Mouse (Mus musculus): ENCODE measurements at regions not wholly inside any gene's neighbourhood (a gene's known extent, or its start where the extent isn't known, plus 50 kb on each side); places are given as distances from the start of the nearest gene placed in this dataset.

DNA sequence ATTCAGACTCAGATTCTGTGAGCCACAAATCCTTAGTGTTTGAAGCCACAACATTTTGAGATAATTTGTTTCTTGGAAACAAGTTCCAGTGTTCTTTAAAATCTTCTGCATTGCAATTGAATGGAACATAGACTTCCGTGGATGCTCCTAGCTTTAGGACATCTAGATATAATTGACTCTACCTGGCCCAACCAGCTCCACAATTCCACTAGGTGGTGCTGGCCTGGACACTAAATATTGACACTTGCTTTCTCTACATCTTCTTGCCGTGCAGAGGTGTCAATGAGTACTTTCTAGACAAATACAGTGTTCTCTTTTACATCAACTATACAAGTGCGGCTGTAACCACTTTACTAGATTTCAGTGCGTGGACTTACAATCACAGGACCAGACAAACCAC lies 63.4 kb upstream of the Gm47985 start:
- DNase-seq (ENCODE audit: low spot score in 2 of 2): no peak

DNA sequence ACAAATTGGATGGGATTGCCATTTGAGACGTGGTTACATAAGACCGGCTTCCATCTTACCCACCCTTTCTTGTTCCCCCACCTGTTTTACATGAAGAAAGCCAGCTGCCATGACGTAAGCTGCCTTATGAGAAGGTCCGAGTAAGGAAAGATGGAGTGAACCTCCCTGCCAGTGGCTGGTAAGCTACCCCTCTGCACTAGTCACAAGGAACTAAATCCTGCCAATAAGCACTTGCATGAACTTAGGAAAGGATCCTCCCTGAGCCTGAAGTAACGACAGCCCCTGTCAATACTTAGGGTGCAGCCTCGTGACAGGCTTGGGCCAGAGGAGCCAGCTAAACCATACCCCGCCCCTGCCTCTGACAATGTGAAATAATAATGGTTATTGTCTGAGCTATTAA lies 62.8 kb upstream of the Gm47985 start:
- DNase-seq (ENCODE audit: low spot score in 2 of 2): no peak

DNA sequence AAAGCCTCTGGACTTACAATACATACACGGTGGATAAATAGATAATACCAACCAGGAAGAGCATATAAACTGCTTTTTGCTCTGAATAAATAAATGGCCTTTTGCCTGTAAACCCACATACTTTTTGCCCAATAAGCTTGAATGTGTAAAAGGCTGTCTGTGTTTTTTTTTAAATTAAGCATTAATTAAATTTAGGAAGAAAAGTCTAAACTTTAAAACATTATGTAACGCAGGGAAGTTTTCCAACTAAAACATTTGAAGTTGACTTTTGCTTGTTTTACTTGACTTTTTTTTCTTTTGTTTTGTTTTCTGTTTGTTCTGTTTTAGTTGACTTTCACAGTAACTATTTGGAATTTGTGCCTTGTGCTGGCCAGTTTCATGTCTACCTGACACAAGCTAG lies 60.7 kb upstream of the Gm47985 start:
- no peak for DNase-seq (ENCODE audit: low spot score in 2 of 2)

DNA sequence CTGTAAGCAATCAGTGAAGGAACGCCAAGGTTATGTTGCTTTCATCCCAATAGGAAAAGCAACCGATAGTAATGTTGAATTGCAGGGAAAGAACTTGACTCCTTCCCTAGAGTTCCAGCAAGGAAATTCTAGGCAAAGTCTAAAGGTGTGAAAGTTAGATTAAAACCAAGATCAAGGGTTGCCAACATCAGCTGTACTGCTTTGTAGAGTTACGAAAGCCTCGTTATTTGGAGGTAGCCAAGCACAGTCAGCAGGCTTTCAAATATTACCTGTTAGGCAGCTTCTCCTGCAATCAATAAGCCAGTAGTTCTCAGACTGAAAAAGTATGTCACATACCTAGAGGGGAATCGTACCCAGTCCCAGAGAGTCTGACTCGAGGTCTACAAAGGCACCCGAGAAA lies 58.4 kb upstream of the Gm47985 start:
- no peak for DNase-seq (ENCODE audit: low spot score in 2 of 2)

DNA sequence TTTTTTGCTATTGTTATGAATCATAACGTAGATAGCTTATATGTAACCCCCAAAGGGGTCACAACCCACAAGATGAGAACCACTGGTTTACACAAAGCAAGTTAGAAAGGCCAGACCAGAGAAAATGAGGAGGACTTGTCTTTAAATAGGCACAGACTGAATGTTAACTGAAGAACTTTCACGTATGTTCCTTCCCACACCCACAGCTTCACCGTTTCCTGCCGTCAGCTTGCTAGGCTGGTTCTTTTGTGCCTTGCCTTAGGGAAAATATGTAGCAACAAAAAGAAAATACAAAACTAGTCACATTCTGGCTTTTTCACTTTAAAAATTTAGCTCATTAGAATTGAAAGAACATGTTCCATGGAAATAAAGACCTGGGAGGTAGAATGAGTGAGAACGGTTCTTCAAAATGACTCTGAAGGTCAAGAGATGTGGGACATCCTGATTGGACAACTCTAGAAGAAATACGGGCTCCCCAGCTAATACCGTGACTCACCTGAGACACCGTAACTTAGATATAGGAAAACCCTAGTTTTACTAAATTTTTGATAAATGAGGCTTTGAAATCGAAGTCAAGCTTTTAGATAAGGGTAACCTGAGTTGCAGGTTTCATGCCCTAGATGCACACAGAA lies 57.2 kb upstream of the Gm47985 start:
- DNase-seq (ENCODE audit: low spot score in 2 of 2): no peak

DNA sequence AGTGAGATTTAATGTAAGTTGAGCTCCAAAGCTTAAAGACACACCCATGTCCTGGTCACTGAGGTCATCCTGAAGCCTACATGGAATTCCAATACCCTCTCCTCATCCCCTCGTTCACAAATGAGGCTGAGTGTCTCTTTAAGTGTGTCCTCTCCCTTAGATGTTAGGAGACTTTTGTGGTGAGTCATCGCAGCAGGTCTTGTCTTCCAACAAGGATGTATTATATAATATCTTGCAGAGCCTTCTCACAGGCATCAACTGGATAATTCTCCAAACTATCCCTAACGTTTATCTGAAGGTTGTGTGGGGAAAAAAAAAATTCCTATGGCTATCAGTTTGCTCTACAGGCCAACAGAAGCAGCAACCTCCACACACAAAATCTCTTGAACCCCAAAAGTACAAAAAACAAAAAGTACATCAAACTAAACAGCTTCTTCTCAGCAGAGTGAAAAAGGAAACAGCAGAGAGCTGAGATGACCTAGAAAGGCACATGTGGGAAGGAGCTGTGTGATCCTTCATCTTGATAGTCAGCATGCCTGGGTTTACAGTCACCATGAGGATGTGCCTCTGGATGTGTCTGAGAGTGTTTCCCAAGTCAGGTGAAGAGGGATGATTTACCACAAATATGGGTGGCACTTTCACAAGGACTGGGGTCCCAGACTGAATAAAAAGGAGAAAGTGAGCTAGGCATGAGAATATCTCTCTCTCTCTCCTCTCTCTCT lies 56.4 kb upstream of the Gm47985 start:
- no peak for DNase-seq (ENCODE audit: low spot score in 2 of 2)

DNA sequence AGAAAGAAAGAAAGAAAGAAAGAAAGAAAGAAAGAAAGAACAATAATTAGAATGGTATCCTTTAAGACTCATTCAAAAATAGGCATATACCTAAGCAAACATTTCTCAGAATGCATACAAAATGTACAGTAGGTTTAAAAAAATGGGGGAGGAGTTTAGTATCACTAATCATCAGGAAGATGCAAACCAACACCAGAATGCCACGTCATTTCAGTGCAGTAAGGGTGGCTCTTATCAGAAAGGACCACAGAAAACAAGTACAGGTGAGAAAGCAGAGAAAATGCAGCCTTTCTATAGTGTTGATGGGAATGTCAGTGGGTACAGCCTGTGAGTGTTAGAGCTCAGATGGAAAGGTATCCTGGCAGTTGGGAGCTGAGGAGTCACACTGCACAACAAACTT lies 55.6 kb upstream of the Gm47985 start:
- DNase-seq (ENCODE audit: low spot score in 2 of 2): no peak

DNA sequence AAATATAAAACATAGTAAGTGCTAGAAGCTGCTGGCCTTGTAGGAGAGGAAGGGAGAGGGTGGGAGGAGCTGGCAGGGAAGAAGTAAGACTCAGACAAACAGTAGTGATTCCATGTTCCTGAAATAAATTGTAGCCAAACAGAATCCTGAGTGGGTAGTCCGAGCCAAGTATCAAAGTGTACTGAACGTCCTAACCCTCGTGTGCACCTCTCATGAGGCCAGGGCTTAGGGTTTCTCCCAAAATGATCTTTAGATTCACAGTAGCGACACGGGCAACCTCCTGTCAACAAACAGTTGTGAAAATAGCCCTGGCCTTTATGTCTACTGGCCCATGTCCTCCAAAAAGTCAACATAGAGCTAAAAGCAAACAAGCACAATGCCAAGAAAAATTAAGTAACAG lies 54.3 kb upstream of the Gm47985 start:
- no peak for DNase-seq (ENCODE audit: low spot score in 2 of 2)

DNA sequence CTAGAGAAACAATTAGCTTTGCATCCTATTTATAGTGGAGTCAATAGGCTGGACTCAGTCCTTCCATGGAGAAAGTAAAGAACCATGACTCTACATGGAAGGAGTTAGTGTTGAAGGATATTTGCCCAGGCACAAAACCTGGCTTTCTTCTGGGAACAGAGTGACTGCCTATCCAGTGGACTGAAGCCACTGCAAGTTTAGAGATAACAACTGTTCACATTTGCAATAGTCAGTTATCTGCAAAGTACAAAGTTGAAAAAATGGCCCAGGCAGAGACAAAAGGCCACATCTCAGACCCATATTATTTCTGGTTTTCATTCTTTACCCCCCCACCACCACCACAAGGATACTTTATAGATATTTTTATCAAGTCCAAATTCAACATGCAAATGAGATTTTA lies 53.4 kb upstream of the Gm47985 start:
- no peak for DNase-seq (ENCODE audit: low spot score in 2 of 2)

DNA sequence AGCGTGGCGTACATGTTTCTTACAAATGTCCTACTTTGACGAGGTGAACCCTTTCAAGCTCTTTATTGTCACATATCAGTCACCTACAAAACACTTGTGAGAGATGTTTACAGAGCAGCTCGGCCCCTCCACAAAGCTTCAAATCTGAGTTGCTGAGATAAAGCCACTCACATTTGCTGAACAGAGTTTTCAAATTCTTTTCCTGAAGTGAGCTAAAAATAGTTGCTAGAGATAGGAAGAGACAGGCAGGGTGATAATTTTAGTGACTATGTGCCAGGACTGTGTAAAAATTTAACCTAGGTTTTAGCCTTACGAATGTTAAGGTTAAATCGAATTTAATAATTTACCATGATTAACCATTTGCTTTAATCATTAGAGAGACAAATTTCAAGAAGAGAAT lies 52.3 kb upstream of the Gm47985 start:
- DNase-seq (ENCODE audit: low spot score in 2 of 2): no peak

DNA sequence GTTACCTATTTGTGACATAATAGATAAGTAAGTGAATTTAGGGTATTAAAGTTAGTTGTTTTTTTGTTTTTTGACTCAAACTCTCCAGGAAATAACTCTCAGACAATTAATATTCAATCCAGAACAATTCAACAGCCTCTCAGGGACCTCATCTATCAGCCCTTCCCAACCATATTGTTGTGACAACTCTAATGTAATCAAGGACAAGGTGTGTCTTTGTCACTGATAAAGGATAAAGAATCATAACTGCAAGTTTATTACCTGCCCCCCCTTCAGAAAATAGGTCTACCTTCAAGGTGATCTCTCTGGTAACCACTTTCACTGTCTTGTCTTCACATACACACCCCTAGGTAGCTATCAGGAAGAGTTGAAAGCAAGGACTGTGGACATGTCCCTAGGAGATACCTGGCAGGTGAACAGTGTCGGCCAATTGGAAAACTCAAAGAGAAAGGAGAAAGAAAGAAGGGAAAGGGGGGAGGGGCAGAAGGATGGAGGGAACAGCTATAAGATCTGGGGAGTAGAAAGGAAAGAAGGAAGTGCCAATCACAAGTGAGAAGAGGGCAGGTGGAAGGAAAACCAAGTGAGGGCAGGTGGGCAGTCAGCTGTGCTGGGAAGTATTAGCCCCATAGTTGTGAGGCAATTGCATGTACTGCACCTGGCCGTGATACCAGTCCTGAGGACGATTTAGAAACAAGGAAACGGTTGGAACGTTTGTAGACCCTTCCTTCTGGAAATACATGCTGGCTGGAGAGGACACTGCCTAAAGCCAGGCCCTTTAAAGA lies 51.3 kb upstream of the Gm47985 start:
- DNase-seq (ENCODE audit: low spot score in 2 of 2): no peak

DNA sequence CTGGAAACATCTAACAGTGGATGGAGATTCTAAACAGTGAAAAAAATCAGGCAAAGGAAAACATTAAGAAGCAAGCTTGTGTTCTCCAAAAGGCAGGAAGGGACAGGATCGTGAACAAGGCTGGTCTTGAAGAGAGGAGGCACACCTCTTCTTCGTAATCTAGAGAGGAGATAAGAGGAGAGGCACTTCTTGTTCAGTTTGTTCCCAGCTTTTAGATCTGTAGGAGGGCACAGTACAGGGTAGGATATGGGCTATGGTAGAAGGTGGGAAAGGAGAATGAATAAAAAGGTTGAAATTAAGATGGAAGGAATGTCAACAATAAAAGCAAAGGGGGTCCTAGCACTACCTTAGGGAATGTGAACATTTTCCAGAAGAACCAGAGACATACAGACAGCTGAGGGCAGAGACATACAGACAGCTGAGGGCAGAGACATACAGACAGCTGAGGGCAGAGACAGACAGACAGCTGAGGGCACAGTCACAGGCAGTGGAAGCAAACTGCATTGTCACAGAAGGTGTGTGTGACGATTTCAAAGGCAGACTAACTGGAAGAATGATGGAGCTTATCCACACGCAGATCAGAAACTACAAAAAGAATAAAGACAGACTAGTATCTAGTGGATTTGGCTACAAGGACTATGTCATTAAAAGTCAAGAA lies 50.6 kb upstream of the Gm47985 start:
- DNase-seq (ENCODE audit: low spot score in 2 of 2): no peak
